Mouse (Mus musculus) heart, embryonic 13.5 days (tissue): ENCODE results near the gene Arhgef17. TPM values are rescaled to one million over a fixed set of nuclear protein-coding genes. Genes with fewer than 3 reads are reported as not detected.

Experiments used
- ATAC-seq: fragments of 200-750 bp; cut with Nextera tagmentation; 2 replicates; pipeline ENCODE4 v1.8.0; 2017; ENCODE audit warnings: moderate TSS enrichment; ENCODE audit not compliant: insufficient number of reproducible peaks, low FRiP score, low TSS enrichment; ENCODE audit errors: extremely low read depth
- H3K27ac ChIP-seq: fragments of 300-500 bp; sonication (generic); replicated peaks from 2 replicates; pipeline ENCODE4 v1.5.1; 2015; ENCODE audit warnings: moderate library complexity, mild to moderate bottlenecking, inconsistent platforms
- H3K27me3 ChIP-seq: fragments of 300-500 bp; sonication (generic); replicated peaks from 2 replicates; pipeline ENCODE4 v1.6.1; 2015; ENCODE audit warnings: mild to moderate bottlenecking, inconsistent platforms
- H3K36me3 ChIP-seq: fragments of 300-500 bp; sonication (generic); 2 replicates; pipeline ENCODE4 v1.6.1; 2015; ENCODE audit warnings: mild to moderate bottlenecking, inconsistent platforms
- H3K4me1 ChIP-seq: fragments of 300-500 bp; sonication (generic); 2 replicates; pipeline ENCODE4 v1.6.1; 2015; ENCODE audit warnings: inconsistent platforms
- H3K4me2 ChIP-seq: fragments of 300-500 bp; sonication (generic); 2 replicates; pipeline ENCODE4 v1.6.1; 2015; ENCODE audit warnings: inconsistent platforms, mild to moderate bottlenecking, moderate library complexity
- H3K4me3 ChIP-seq: fragments of 300-500 bp; sonication (generic); 2 replicates; pipeline ENCODE4 v1.5.1; 2015; ENCODE audit warnings: moderate library complexity, mild to moderate bottlenecking, inconsistent platforms
- H3K9ac ChIP-seq: fragments of 300-500 bp; sonication (generic); 2 replicates; pipeline ENCODE4 v1.6.1; 2015; ENCODE audit warnings: inconsistent platforms, mild to moderate bottlenecking, moderate library complexity
- H3K9me3 ChIP-seq: fragments of 300-500 bp; sonication (generic); 2 replicates; pipeline ENCODE4 v1.6.1; 2016; ENCODE audit warnings: inconsistent platforms
- WGBS: fragments of 180-500 bp; shearing (Covaris S2); methylation state at CpG from one replicate; pipeline ENCODE4 v1.1.7; 2015; ENCODE audit warnings: mixed read lengths; 5-methylcytosine and 5-hydroxymethylcytosine counted together
- polyA plus RNA-seq: library from polyadenylated mRNA; unstranded; fragments of >200 nt; fragmentation: Nextera tagmentation; extraction: Ambion mirVana; gene quantifications from 2 replicates; pipeline ENCODE4 v1.2.1, GENCODE M21; 2015

The Arhgef17 gene
- polyA plus RNA-seq, 1 experiment from 2014 or later, result 5.2 TPM

GRCm38 (mm10) chr7:100894057-100894832, 37.7 kb downstream of the Arhgef17 start:
- H3K27ac ChIP-seq, result 0 out of 2 replicates have a peak overlapping the region, but pooled peaks have one; percentile 40
- peaks cover 41% of the 10 kb centered on the region for H3K4me1 ChIP-seq
- peaks cover 20% of the 10 kb centered on the region for H3K36me3 ChIP-seq
- H3K27me3 ChIP-seq, result no peaks in the 10 kb centered on the region
- H3K4me2 ChIP-seq, result peak overlapping the region; percentile 93
- peak overlapping the region; percentile 60 for H3K4me3 ChIP-seq
- ATAC-seq, result no peak
- no peaks in the 10 kb centered on the region for H3K9me3 ChIP-seq
- H3K9ac ChIP-seq, result peak overlapping the region; percentile 84
- 3% methylated on average over 43 of the region's 53 CpGs for WGBS

- peaks cover 28% of the 10 kb centered on the region for H3K36me3 ChIP-seq
- H3K27ac ChIP-seq, result peak overlapping the region; percentile 40
- H3K4me3 ChIP-seq, result no peak overlapping the region
- WGBS, result 38% methylated on average over 20 of the region's 20 CpGs
- H3K9ac ChIP-seq, result peak overlapping the region; percentile 84
- H3K4me2 ChIP-seq, result peak overlapping the region; percentile 93
- no peaks in the 10 kb centered on the region for H3K9me3 ChIP-seq
- ATAC-seq, result no peak
- peaks cover 41% of the 10 kb centered on the region for H3K4me1 ChIP-seq
- H3K27me3 ChIP-seq, result no peaks in the 10 kb centered on the region
Measured at GRCm38 (mm10) chr7:100893249-100894056, 38.5 kb downstream of the Arhgef17 start.

GRCm38 (mm10) chr7:100886535-100886934, 45.4 kb downstream of the Arhgef17 start:
- Histone ChIP-seq H3K4me1 (no peaks in the 10 kb centered on the region), H3K9me3 (no peaks in the 10 kb centered on the region), H3K4me3 (no peak overlapping the region), H3K9ac (no peak overlapping the region), H3K27me3 (no peaks in the 10 kb centered on the region), H3K36me3 (peaks cover 77% of the 10 kb centered on the region), H3K4me2 (no peak overlapping the region), H3K27ac (no peak overlapping the region)
- WGBS, result 34% methylated on average over 3 of the region's 3 CpGs
- ATAC-seq, result no peak

GRCm38 (mm10) chr7:100884460-100884859, 47.4 kb downstream of the Arhgef17 start:
- Histone ChIP-seq H3K9me3 (no peaks in the 10 kb centered on the region), H3K27me3 (no peaks in the 10 kb centered on the region), H3K4me1 (no peaks in the 10 kb centered on the region), H3K27ac (no peak overlapping the region), H3K4me3 (no peak overlapping the region), H3K36me3 (peaks cover 87% of the 10 kb centered on the region), H3K9ac (no peak overlapping the region), H3K4me2 (no peak overlapping the region)
- no peak for ATAC-seq
- 84% methylated on average over 4 of the region's 4 CpGs for WGBS

GRCm38 (mm10) chr7:100881950-100882349, 50.0 kb downstream of the Arhgef17 start:
- WGBS, result 72% methylated on average over 4 of the region's 4 CpGs
- no peak overlapping the region for H3K27ac ChIP-seq
- no peaks in the 10 kb centered on the region for H3K27me3 ChIP-seq
- no peaks in the 10 kb centered on the region for H3K9me3 ChIP-seq
- H3K36me3 ChIP-seq, result peaks cover 90% of the 10 kb centered on the region
- no peak for ATAC-seq
- H3K9ac ChIP-seq, result no peak overlapping the region
- no peak overlapping the region for H3K4me2 ChIP-seq
- no peaks in the 10 kb centered on the region for H3K4me1 ChIP-seq
- H3K4me3 ChIP-seq, result no peak overlapping the region

- Histone ChIP-seq H3K9me3 (no peaks in the 10 kb centered on the region), H3K27me3 (no peaks in the 10 kb centered on the region), H3K4me2 (no peak overlapping the region), H3K27ac (no peak overlapping the region), H3K9ac (no peak overlapping the region), H3K4me3 (no peak overlapping the region), H3K4me1 (peaks cover 1% of the 10 kb centered on the region), H3K36me3 (peaks cover 95% of the 10 kb centered on the region)
- WGBS, result 78% methylated on average over 9 of the region's 9 CpGs
- ATAC-seq, result no peak
Measured at GRCm38 (mm10) chr7:100881531-100881930, 50.4 kb downstream of the Arhgef17 start.

GRCm38 (mm10) chr7:100879595-100879994, 52.3 kb downstream of the Arhgef17 start:
- H3K27me3 ChIP-seq, result no peaks in the 10 kb centered on the region
- 24% methylated on average over 20 of the region's 20 CpGs for WGBS
- no peak overlapping the region for H3K4me3 ChIP-seq
- H3K4me2 ChIP-seq, result no peak overlapping the region
- ATAC-seq, result no peak
- H3K9me3 ChIP-seq, result no peaks in the 10 kb centered on the region
- H3K36me3 ChIP-seq, result peaks cover 99% of the 10 kb centered on the region
- no peak overlapping the region for H3K27ac ChIP-seq
- no peak overlapping the region for H3K9ac ChIP-seq
- H3K4me1 ChIP-seq, result peaks cover 12% of the 10 kb centered on the region

- no peak for ATAC-seq
- Histone ChIP-seq H3K27me3 (no peaks in the 10 kb centered on the region), H3K4me1 (peaks cover 26% of the 10 kb centered on the region), H3K4me3 (no peak overlapping the region), H3K36me3 (peaks cover 98% of the 10 kb centered on the region), H3K9ac (no peak overlapping the region), H3K4me2 (no peak overlapping the region), H3K27ac (peak overlapping the region; percentile 68; the same call in 1 of the 2 replicates), H3K9me3 (no peaks in the 10 kb centered on the region)
- WGBS, result 81% methylated on average over 9 of the region's 9 CpGs
Measured at GRCm38 (mm10) chr7:100876771-100877170, 55.1 kb downstream of the Arhgef17 start.

GRCm38 (mm10) chr7:100876293-100876692, 55.6 kb downstream of the Arhgef17 start:
- Histone ChIP-seq H3K9me3 (no peaks in the 10 kb centered on the region), H3K4me2 (no peak overlapping the region), H3K36me3 (peaks cover 98% of the 10 kb centered on the region), H3K27me3 (no peaks in the 10 kb centered on the region), H3K4me1 (peaks cover 26% of the 10 kb centered on the region), H3K27ac (peak overlapping the region; percentile 68), H3K9ac (no peak overlapping the region), H3K4me3 (no peak overlapping the region)
- WGBS, result 76% methylated on average over 13 of the region's 13 CpGs
- no peak for ATAC-seq

- Histone ChIP-seq H3K27ac (peak overlapping the region; percentile 68), H3K36me3 (peaks cover 98% of the 10 kb centered on the region), H3K4me1 (peaks cover 29% of the 10 kb centered on the region), H3K4me3 (no peak overlapping the region), H3K9me3 (no peaks in the 10 kb centered on the region), H3K4me2 (no peak overlapping the region), H3K9ac (no peak overlapping the region), H3K27me3 (no peaks in the 10 kb centered on the region)
- 76% methylated on average over 1 of the region's 1 CpGs for WGBS
- ATAC-seq, result no peak
Measured at GRCm38 (mm10) chr7:100875822-100876221, 56.1 kb downstream of the Arhgef17 start.

- no peak for ATAC-seq
Measured at GRCm38 (mm10) chr7:100873197-100873596, 58.7 kb downstream of the Arhgef17 start.

More at GRCm38 (mm10) chr7:100873197-100873596, 58.7 kb downstream of the Arhgef17 start:
- peaks cover 51% of the 10 kb centered on the region for H3K4me1 ChIP-seq
- WGBS, result 90% methylated on average over 13 of the region's 13 CpGs
- H3K4me3 ChIP-seq, result no peak overlapping the region
- H3K9ac ChIP-seq, result no peak overlapping the region
- H3K36me3 ChIP-seq, result peaks cover 74% of the 10 kb centered on the region
- no peak overlapping the region for H3K4me2 ChIP-seq
- no peak overlapping the region for H3K27ac ChIP-seq
- no peaks in the 10 kb centered on the region for H3K9me3 ChIP-seq
- H3K27me3 ChIP-seq, result no peaks in the 10 kb centered on the region
